Mouse (Mus musculus): ENCODE measurements around the gene Chaf1a.

GRCm38 (mm10) chr17:56015293-56015692, 24.9 kb upstream of the Chaf1a start:
- TF ChIP-seq CTCF (IDR thresholded peaks at IDR 0.05; ENCODE audit: insufficient read depth, low read length) (no peak), POLR2A (IDR thresholded peaks at IDR 0.05; ENCODE audit: borderline replicate concordance, extremely low read depth, low read depth, low read length) (no peak)
